Mouse (Mus musculus) cerebellum, adult 2 months (tissue): Measurements from ENCODE around the gene Fgfr2. TPM values are rescaled to one million over a fixed set of nuclear protein-coding genes. Genes with fewer than 3 reads are reported as not detected.

Source experiments
- DNase-seq, 2 experiments: peaks; one replicate each; pipeline ENCODE4 v3.0.0; 2021
- H3K27ac ChIP-seq: fragments of 200-500 bp; 2 replicates; pipeline ENCODE4 v1.5.1; 2012; ENCODE audit warnings: low read length, control low read depth, inconsistent platforms; ENCODE audit not compliant: insufficient read depth
- H3K27me3 ChIP-seq: fragments of 200-500 bp; 2 replicates; pipeline ENCODE4 v1.6.1; 2012; ENCODE audit warnings: inconsistent platforms, mild to moderate bottlenecking, low read length, moderate library complexity; ENCODE audit not compliant: control insufficient read depth, insufficient read depth
- H3K4me1 ChIP-seq: fragments of 200-500 bp; 2 replicates; pipeline ENCODE4 v1.6.1; 2011; ENCODE audit warnings: low read length; ENCODE audit not compliant: control insufficient read depth, insufficient read depth
- H3K4me3 ChIP-seq: fragments of 200-500 bp; replicated peaks from 2 replicates; pipeline ENCODE3; 2011; ENCODE audit warnings: mild to moderate bottlenecking, low read depth, low read length, control low read depth; ENCODE audit not compliant: insufficient read depth
- CTCF ChIP-seq: fragments of 200-500 bp; IDR thresholded peaks from 2 replicates; pipeline ENCODE4 v1.5.1; 2011; ENCODE audit warnings: low read depth, mild to moderate bottlenecking, control low read depth, low read length, moderate library complexity, borderline replicate concordance; ENCODE audit not compliant: insufficient read depth
- POLR2A ChIP-seq: fragments of 200-500 bp; IDR thresholded peaks from 2 replicates; pipeline ENCODE4 v1.6.1; 2011; ENCODE audit warnings: low read length, control low read depth, borderline replicate concordance; ENCODE audit not compliant: insufficient read depth
- WGBS: fragments of 180-500 bp; shearing (Covaris S2); methylation state at CpG from one replicate; pipeline ENCODE4 v1.1.7; 2018; 5-methylcytosine and 5-hydroxymethylcytosine counted together
- polyA plus RNA-seq: library from polyadenylated mRNA; depleted of rRNA; stranded (reverse); fragments of >200 nt; gene quantifications from 2 replicates; pipeline ENCODE4 v1.2.3, GENCODE M21; 2012

The Fgfr2 gene
- polyA plus RNA-seq, 1 experiment, result 95.3 TPM

DNA sequence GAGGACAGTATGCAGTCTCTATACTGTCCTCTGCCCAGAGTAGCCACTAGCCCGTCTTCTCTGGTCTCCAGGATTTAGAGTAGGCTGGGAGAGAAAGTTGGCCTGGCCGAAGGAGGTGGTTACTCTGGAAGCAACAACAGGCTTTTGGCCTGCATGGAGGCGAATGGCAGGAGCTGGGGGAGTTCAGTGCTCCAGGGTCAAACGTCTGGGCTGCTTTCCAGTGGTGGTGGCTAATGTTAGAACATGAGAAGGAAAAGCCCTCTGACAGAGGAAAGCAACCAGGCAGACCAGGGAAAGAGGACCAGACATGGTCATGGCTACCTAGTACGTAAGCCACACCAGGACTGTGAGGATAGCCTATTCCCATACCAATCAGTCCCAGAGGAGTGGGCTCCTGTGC, 347.8 kb downstream of the Fgfr2 start:
- H3K4me1 ChIP-seq, result peaks cover 82% of the 10 kb centered on the region
- no peak overlapping the region for H3K4me3 ChIP-seq
- 61% methylated on average over 5 of the region's 5 CpGs for WGBS
- no peak for DNase-seq
- H3K27ac ChIP-seq, result peak overlapping the region; percentile 23; the same call in 1 of the 2 replicates
- H3K27me3 ChIP-seq, result no peaks in the 10 kb centered on the region
- TF ChIP-seq CTCF (no peak), POLR2A (no peak)

- H3K27ac ChIP-seq, result peak overlapping the region; percentile 66
Observed at GRCm38 (mm10) chr7:132773011-132773705, 350.0 kb downstream of the Fgfr2 start.

GRCm38 (mm10) chr7:132772440-132772839, 350.7 kb downstream of the Fgfr2 start:
- Histone ChIP-seq H3K4me3 (no peak overlapping the region), H3K27me3 (no peaks in the 10 kb centered on the region), H3K27ac (no peak overlapping the region), H3K4me1 (peaks cover 78% of the 10 kb centered on the region)
- no peak for TF ChIP-seq POLR2A
- no peak for TF ChIP-seq CTCF
- 43% methylated on average over 5 of the region's 5 CpGs for WGBS
- no peak for DNase-seq

More at GRCm38 (mm10) chr7:132773011-132773705, 350.0 kb downstream of the Fgfr2 start:
- WGBS, result 59% methylated on average over 7 of the region's 7 CpGs
- DNase-seq, result no peak
- Histone ChIP-seq H3K27me3 (no peaks in the 10 kb centered on the region), H3K4me3 (no peak overlapping the region), H3K4me1 (peaks cover 80% of the 10 kb centered on the region)
- TF ChIP-seq CTCF (no peak), POLR2A (no peak)

DNA sequence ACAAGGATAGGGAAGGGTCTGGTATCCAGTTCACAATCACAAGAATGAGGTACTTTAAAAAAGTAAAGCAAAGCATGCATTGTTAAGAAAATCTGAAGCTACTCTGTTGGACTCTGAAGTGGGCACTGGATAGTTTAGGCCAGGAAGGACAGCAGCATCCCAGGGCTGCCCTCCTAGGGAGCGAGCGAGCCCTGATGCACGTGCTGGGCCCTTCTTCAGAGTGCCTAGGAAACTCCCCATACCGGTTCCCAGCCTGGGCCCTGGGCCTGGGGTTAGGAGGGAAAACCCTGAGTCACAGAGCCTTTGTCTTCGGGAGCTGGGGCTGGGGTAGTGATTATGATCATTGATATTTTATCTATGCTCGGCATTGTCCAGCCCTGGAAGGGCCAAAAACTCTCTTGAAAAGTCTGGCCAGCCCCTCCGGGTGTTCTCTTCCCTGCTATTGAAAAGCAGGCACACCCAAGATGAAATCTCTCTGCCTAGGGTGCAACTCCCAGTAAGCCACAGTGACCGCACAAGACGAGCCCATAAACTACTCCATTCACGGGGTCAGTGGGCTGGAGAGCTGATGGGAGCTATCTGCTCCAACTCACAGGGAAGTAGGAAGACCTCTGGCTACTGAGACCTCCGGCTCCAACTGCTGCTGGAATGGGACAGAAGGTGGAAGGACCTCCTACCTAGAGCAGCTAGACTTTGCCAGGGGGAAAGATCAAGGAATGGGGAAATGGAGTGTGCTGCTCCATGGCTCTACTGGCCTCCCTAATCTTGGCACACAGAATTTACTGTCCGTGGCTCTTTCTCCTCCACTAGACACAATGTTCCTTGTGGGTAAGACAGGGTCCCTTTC, 354.4 kb downstream of the Fgfr2 start:
- Histone ChIP-seq H3K27ac (peak overlapping the region; percentile 19), H3K4me3 (no peak overlapping the region)
- 43% methylated on average over 12 of the region's 12 CpGs for WGBS

DNA sequence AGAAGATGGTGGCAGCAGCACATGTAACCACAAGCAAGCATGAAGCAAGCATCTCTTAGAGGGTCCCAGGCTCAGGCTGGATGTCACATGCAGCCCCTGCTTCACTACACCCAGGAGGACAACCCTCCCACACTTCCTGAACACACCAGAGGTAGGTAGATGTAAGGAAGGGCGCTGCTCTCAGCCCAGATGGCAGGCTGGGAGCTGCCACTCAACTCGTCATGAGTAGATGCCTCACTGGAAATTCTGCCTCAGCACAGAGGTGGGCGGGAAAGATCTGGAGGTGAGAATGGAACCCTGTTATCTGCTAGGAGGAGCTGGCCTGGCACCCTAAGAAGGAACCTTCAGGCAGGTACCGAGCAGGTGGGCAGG, 355.2 kb downstream of the Fgfr2 start:
- H3K4me3 ChIP-seq, result no peak overlapping the region
- TF ChIP-seq CTCF, result no peak
- no peaks in the 10 kb centered on the region for H3K27me3 ChIP-seq
- DNase-seq, result no peak
- 69% methylated on average over 4 of the region's 4 CpGs for WGBS
- H3K4me1 ChIP-seq, result peaks cover 40% of the 10 kb centered on the region
- 0 out of 2 replicates have a peak overlapping the region, but pooled peaks have one; percentile 43 for H3K27ac ChIP-seq

More for the DNA sequence above, 354.4 kb downstream of the Fgfr2 start:
- no peaks in the 10 kb centered on the region for H3K27me3 ChIP-seq
- peaks cover 47% of the 10 kb centered on the region for H3K4me1 ChIP-seq
- DNase-seq, result peak; percentile 60 to 71
- TF ChIP-seq CTCF, result no peak
- no peak for TF ChIP-seq POLR2A

GRCm38 (mm10) chr7:132767233-132767998, 355.7 kb downstream of the Fgfr2 start:
- 0 out of 2 replicates have a peak overlapping the region, but pooled peaks have one; percentile 43 for H3K27ac ChIP-seq
- no peak for DNase-seq
- H3K4me3 ChIP-seq, result no peak overlapping the region
- H3K4me1 ChIP-seq, result peaks cover 36% of the 10 kb centered on the region
- TF ChIP-seq CTCF (no peak), POLR2A (no peak)
- 68% methylated on average over 12 of the region's 12 CpGs for WGBS
- H3K27me3 ChIP-seq, result no peaks in the 10 kb centered on the region

GRCm38 (mm10) chr7:132766235-132766871, 356.8 kb downstream of the Fgfr2 start:
- 46% methylated on average over 11 of the region's 11 CpGs for WGBS
- DNase-seq, result peak in 1 of 2 experiments; percentile 58
- H3K27ac ChIP-seq, result peak overlapping the region; percentile 40; the same call in 1 of the 2 replicates

More at GRCm38 (mm10) chr7:132766235-132766871, 356.8 kb downstream of the Fgfr2 start:
- TF ChIP-seq CTCF, result no peak
- TF ChIP-seq POLR2A, result no peak
- peaks cover 30% of the 10 kb centered on the region for H3K4me1 ChIP-seq
- H3K4me3 ChIP-seq, result no peak overlapping the region
- no peaks in the 10 kb centered on the region for H3K27me3 ChIP-seq
